Mouse (Mus musculus) brown adipose tissue, adult 24 weeks (tissue): ENCODE data around the gene Itgb4. TPM values are rescaled to one million over a fixed set of nuclear protein-coding genes. Genes with fewer than 3 reads are reported as not detected.

Experiments used
- H3K27ac ChIP-seq: fragments of 200-500 bp; replicated peaks from 2 replicates; pipeline ENCODE4 v1.5.1; 2012; ENCODE audit warnings: low read depth, mild to moderate bottlenecking, low read length
- H3K4me1 ChIP-seq: fragments of 200-500 bp; 2 replicates; pipeline ENCODE4 v1.6.1; 2012; ENCODE audit warnings: low read length, mixed read lengths; ENCODE audit not compliant: control insufficient read depth, insufficient read depth, insufficient read length
- H3K4me3 ChIP-seq: fragments of 200-500 bp; 2 replicates; pipeline ENCODE4 v1.5.1; 2012; ENCODE audit warnings: low read depth, mild to moderate bottlenecking, low read length, moderate library complexity; ENCODE audit not compliant: insufficient read depth
- polyA plus RNA-seq: library from polyadenylated mRNA; stranded (reverse); fragments of >200 nt; gene quantifications from 2 replicates; pipeline ENCODE4 v1.2.4, GENCODE M21; 2012; ENCODE audit not compliant: missing spikeins, insufficient read depth, insufficient read length

The Itgb4 gene
- polyA plus RNA-seq, 1 experiment, result 2.2 TPM

DNA sequence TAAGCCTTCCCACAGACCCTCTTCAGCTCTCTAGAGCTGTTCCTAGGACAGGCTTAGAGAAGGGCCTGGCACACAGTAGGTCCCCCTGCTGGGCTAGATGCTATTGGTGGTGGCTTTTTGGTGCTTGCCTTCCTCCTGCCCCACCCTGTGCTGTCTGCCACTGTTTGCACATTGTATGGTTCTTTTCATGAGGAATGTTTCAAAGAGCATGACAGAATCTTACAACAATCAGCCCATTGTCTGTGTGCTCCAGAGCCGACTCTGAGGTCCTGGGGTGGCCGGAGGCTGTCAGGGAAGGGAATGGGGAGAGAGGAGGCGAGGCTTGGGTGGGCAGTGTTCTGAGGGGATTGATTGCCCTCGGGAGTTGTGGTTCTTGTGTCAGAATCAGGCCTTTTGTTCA lies 18.1 kb upstream of the Itgb4 start:
- Histone ChIP-seq H3K4me1 (peaks cover 5% of the 10 kb centered on the region; the same call in 1 of the 2 replicates), H3K27ac (no peak overlapping the region), H3K4me3 (no peak overlapping the region)

DNA sequence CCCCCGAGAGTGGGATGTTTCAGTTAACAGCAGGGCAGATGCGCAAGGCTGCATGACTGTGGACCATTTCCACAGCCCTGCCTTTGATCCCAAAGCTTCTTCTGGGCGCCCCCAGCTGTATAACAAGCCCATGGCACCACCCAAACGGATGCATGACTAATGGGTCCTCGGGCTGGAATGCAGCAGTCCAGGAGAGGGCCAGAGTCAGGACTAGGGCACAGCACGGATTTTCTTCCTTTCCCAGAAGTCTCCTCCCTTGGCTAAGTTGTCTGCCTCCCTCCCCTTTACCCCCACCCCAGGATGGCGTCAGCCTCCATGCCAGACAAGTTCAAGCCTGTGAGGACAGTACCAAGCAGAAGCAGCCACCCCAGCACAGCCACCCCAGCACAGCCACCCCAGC lies 16.5 kb upstream of the Itgb4 start:
- Histone ChIP-seq H3K4me1 (peaks cover 5% of the 10 kb centered on the region; the same call in 1 of the 2 replicates), H3K4me3 (no peak overlapping the region), H3K27ac (0 out of 2 replicates have a peak overlapping the region, but pooled peaks have one; percentile 17)

DNA sequence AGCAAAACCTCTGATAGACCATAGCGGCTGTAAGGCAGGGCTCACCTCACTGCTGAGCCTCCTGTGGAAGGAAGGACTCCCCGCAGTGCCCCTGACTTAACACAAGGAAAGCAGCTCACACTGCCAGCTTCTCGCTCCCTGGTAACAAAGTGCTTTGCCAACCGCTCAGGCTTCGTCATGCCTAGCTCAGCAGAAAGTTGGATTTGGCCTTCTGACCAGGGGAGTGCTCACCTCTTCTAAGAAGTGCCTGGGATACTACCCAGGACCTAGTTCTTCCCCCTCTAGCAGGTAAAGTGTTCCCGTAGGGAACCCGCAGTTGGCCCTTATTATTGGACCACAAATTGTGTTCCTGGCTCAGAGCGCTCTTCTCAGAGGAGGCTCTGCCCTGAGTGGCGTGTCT lies 15.5 kb upstream of the Itgb4 start:
- no peak overlapping the region for H3K4me3 ChIP-seq
- no peak overlapping the region for H3K27ac ChIP-seq
- peaks cover 5% of the 10 kb centered on the region; the same call in 1 of the 2 replicates for H3K4me1 ChIP-seq

DNA sequence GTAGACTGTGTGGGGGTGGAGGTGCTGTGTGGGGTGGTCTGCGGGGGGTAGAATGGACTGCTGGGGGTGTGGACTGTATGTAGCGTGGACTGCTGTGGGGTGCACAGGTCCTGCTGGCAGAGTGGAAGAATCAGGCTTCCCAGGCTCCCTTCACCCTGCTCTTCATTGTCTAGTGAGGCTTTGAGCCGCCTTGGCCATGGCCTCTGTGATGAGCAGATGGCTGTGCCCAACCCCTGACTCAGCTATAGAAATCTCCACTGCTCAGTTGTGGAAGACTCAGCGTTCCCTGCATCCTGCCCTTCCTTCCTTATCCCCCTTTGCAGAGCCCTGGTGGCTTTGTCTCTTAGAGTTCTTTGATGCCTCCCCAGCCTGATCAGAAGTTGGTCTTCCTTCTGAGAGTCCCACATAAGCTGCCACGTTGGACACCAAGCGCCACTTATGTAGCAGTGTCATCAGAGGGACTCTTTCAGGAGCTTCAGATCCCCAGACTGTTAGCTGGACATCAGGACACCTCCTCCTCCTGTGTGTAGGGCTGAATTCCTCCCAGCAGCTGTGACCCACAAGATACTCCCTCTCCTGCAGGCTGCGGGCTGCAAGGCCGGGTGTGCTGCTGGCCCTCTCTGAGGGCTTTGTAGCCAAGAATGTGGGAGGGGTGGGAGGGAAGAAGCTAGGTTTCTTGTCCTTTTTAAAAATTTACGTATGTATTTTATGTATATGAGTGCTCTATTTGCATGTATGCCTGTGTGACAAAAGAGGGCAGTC lies 11.7 kb upstream of the Itgb4 start:
- Histone ChIP-seq H3K27ac (no peak overlapping the region), H3K4me3 (no peak overlapping the region), H3K4me1 (no peaks in the 10 kb centered on the region)

DNA sequence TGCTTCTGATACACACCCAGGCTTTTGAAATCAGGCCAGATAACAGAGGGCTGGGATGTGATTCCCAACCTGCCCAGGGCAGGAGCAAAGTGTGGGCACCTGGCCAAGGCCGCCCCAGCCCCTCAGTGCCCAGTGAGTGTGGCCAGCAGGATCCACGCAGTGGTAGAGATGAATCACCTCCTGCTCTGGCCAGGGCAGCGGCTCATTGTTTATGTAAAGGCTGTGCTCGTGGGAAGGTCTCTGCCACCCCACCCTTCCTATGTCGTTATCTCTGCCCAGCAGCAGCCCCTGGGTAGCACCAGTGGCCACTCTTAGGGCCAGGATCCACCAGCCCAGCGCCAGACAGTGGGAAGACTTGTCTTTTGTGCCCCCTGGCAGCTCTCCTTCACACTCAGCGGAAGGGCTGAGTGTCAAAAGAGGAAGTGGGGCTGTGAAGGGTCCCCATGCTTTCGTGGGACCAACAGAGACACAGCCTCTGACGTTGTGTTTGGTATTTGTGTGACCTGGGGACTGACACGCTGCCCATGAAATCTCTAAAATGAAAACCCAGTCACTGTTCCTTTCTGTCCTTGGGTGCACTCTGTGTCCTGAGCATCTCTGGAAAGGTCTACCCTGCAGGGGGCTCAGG lies 9.4 kb upstream of the Itgb4 start:
- Histone ChIP-seq H3K27ac (no peak overlapping the region), H3K4me1 (no peaks in the 10 kb centered on the region), H3K4me3 (no peak overlapping the region)

DNA sequence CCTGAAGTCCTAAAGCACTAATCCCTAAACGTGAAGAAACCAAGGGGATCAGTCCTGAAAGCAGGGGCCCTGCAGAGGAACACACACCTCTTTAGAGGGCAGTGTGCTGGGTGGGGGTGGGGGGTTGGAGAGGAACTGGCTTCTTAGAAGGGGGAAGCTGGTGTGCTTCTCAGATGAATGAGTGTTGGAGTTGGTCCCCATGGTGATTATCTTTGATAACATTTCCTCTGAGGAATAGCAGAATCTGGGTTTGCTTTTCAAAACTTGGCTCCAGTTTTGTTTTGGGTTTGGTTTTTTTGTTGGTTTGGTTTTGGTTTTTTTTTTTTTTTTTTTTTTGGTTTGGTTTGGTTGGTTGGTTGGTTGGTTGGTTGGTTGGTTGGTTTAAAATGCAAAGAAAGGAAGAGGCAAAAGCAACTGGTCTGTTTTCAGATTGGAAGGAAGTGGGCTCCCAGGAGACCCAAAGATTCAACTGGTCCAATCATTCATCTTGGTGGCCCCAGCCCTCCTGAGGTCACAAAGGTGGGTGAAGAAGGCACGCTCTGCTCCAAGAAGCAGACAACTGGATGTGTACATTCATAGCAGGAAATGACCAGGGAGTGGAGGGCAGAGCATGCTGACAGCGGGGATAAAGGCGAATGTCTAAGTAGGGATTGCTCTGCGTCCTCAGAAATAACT lies 5.6 kb upstream of the Itgb4 start:
- Histone ChIP-seq H3K4me3 (no peak overlapping the region), H3K4me1 (no peaks in the 10 kb centered on the region), H3K27ac (no peak overlapping the region)

DNA sequence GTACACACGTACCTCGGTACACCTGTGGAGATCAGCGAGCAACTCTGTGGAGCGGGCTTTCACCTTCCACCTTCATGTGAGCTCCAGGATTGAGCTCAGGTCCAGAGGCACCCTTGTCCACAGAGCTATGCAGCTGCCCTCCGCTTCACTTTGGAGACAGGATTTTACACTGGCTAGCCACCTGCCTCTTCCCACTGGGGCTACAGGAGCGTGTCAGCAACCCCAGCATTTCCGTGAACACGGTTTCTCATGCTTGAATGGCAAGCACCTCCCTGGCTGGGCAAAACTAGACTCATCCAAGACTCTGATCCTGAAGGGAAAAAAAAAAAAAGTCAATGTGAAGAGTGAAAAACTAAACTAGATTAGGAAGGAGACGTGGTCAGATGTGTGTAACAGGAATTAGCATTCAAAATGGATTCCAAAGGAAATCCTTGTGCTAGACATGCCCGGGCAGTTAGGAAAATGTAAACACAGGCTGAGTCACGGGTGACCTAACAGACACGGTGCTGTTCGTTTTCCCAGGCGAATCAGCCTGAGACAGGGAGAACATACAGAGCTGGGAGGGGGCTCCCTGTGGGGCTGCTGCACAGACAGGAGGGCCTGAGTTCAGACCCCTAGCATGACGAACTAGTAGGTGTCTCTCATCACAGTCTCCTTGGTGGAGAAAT lies 4.4 kb upstream of the Itgb4 start:
- Histone ChIP-seq H3K4me3 (no peak overlapping the region), H3K27ac (no peak overlapping the region), H3K4me1 (no peaks in the 10 kb centered on the region)

DNA sequence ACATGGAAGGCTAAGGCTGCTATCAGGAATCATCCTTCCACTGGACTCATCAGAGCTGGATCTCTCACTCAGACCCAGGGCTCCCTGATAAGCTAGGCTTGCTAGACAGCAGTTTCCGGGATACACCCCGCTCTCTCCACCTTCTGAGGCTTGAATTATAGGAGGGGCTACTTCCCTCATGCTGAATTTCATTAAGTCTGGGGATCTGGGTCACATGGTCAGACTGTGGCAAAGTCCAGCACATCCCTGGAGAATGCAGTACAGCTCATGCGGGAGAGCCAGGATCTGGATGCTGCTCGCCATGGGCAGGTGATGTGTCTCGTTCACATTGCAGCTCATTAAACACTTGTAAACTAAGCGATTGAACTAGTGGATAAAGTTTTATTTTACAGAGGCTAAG lies 3.5 kb upstream of the Itgb4 start:
- Histone ChIP-seq H3K4me3 (no peak overlapping the region), H3K27ac (no peak overlapping the region), H3K4me1 (no peaks in the 10 kb centered on the region)

DNA sequence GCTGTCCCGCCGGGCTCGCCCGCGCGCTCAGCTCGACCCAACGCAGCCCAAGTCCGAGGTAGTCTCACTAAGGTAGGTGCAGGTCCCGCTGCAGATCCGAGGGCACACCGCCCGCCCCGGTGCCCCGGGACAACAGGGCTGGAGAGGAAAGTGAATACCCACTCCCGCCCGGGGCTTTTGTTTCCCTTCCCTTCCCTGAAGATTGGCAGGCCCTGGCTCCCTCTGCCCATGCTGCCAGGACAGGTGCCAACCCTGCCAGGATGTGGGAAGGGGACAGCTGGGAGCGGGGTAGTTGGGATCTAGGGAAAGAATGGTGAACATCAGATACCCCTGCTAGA lies 543 bp downstream of the Itgb4 start:
- H3K4me1 ChIP-seq, result no peaks in the 10 kb centered on the region
- H3K27ac ChIP-seq, result no peak overlapping the region
- peak overlapping the region; percentile 37 for H3K4me3 ChIP-seq

DNA sequence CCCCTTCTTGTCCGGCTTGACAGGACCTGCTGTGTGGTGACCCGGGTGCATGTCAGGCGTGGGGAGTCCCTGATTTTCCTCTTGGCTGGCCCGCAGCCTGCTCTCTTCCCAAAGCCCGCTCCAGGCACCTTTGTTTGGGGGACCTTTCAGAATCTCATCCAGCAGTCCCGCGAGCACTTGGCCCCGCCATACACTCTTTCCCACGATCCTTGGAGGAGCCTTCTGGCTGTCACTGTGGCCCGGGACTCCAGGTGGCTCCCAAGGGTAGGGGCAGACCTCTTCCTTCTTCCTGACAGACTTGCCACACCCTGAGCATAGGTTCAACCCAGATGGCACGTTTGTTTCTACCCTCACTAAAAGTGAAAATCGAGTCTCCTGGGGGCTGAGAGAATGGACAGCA lies 1.0 kb downstream of the Itgb4 start:
- no peaks in the 10 kb centered on the region for H3K4me1 ChIP-seq
- H3K4me3 ChIP-seq, result peak overlapping the region; percentile 37
- H3K27ac ChIP-seq, result no peak overlapping the region

DNA sequence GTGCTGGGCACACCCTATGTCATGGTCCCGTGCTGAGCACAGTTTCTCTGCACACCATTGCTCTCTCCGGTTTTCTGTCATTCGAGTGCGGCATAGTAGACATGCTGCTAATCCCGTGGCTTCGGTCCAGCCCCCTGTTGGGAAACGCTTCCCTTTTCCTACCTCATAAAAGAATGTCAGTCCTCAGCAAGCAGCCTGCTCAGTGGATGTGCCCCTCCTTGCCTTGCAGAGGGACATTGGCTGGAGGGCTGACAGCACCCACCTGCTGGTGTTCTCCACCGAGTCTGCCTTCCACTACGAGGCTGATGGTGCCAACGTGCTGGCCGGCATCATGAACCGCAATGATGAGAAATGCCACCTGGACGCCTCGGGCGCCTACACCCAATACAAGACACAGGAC lies 8.0 kb downstream of the Itgb4 start:
- no peak overlapping the region for H3K27ac ChIP-seq
- no peak overlapping the region for H3K4me3 ChIP-seq
- H3K4me1 ChIP-seq, result no peaks in the 10 kb centered on the region

DNA sequence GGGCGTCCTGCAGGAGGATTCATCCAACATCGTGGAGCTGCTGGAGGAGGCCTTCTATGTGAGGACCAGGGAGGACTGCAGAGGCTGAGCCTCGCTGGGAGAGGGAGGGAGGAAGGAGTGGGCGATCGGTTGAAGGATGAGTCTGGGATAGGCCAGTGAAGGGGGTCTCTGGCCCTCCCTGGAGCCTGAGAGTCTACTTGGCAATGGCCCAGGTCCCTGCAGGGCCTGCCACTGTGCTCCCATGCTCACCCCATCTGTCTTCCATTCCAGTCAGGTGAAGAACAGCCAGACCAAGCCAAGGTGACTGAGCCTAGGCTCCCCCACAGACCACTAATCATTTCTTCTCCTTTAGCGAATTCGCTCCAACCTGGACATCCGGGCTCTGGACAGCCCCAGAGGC lies 8.8 kb downstream of the Itgb4 start:
- no peak overlapping the region for H3K27ac ChIP-seq
- H3K4me3 ChIP-seq, result no peak overlapping the region
- H3K4me1 ChIP-seq, result no peaks in the 10 kb centered on the region

DNA sequence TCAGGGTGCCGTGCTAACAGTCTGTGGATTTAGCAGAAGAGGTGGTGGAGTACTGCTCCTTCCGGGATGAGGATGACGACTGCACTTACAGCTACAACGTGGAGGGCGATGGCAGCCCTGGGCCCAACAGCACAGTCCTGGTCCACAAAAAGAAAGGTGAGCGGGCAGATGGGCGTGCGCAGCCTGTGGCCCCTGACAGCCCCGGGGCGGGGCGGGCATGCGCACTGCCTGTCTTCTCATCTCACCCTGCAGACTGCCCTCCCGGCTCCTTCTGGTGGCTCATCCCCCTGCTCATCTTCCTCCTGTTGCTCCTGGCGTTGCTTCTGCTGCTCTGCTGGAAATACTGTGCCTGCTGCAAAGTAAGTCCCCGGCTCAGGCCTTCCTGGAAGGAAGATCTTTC lies 15.2 kb downstream of the Itgb4 start:
- Histone ChIP-seq H3K4me1 (no peaks in the 10 kb centered on the region), H3K27ac (no peak overlapping the region), H3K4me3 (no peak overlapping the region)

DNA sequence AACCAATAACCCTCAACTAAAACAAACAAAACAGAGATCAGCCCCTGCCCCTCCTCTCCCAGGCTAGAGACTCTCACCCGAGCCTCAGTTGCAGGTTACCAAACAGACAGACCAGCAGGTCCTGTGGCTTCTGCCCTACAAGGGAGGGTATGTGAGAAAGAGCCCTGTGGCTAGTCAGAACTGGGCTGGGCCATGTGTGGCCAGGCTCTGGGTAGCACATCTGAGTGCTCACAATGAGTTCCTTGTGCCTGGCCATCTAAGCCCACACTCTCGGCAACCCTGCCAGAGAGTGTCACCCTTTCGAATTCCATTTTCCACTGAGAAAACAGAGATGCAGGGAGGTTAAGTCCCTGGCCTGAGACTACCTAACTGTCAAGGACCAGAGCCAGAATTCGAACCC lies 17.6 kb downstream of the Itgb4 start:
- Histone ChIP-seq H3K4me1 (no peaks in the 10 kb centered on the region), H3K27ac (no peak overlapping the region), H3K4me3 (no peak overlapping the region)

DNA sequence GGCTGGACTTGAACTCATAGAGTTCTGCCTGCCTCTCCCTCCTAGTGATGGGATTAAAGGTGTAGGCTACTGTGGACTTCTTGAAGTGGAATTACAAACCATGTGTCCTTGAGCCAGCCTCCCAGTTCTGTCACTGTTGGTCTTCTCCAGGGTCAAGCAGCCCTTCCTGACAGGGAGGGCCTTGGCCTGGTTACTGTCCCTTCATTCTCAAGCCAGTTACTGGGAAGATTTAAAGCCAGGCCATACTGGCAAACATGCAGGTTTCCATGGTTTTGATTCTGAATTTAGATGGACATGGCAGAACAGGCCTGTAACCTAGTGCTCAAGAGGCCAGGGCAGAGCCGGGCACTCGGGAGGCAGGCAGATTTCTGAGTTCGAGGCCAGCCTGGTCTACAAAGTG lies 20.7 kb downstream of the Itgb4 start:
- Histone ChIP-seq H3K4me1 (no peaks in the 10 kb centered on the region), H3K27ac (no peak overlapping the region), H3K4me3 (no peak overlapping the region)
